Mouse (Mus musculus) forebrain, embryonic 14.5 days (tissue): ENCODE data around the gene Nfia. TPM values are rescaled to one million over a fixed set of nuclear protein-coding genes. Genes with fewer than 3 reads are reported as not detected.

Experiments
- ATAC-seq: fragments of 200-750 bp; cut with Nextera tagmentation; 2 replicates; pipeline ENCODE4 v1.8.0; 2017; ENCODE audit warnings: mild to moderate bottlenecking, moderate library complexity
- DNase-seq: peaks from one replicate; pipeline ENCODE4 v3.0.0-alpha.2; 2015; ENCODE audit warnings: low spot score
- H3K27ac ChIP-seq: fragments of 300-500 bp; sonication (generic); 2 replicates; pipeline ENCODE4 v1.5.1; 2014; ENCODE audit warnings: low read depth, mild to moderate bottlenecking, control low read depth, low read length, moderate library complexity
- H3K27me3 ChIP-seq: fragments of 300-500 bp; sonication (generic); replicated peaks from 2 replicates; pipeline ENCODE4 v1.6.1; 2014; ENCODE audit warnings: low read length, control low read depth, mixed read lengths; ENCODE audit not compliant: control insufficient read depth, insufficient read depth
- H3K36me3 ChIP-seq: fragments of 300-500 bp; sonication (generic); 2 replicates; pipeline ENCODE4 v1.6.1; 2014; ENCODE audit warnings: low read length, control low read depth; ENCODE audit not compliant: control insufficient read depth, insufficient read depth
- H3K4me1 ChIP-seq: fragments of 300-500 bp; sonication (generic); 2 replicates; pipeline ENCODE4 v1.6.1; 2014; ENCODE audit warnings: antibody characterized with exemption, low read length, control low read depth; ENCODE audit not compliant: control insufficient read depth, insufficient read depth
- H3K4me2 ChIP-seq: fragments of 300-500 bp; sonication (generic); 2 replicates; pipeline ENCODE4 v1.6.1; 2014; ENCODE audit warnings: mild to moderate bottlenecking, control low read depth, low read length
- H3K4me3 ChIP-seq: fragments of 300-500 bp; sonication (generic); 2 replicates; pipeline ENCODE4 v1.5.1; 2014; ENCODE audit warnings: low read depth, low read length, control low read depth
- H3K9ac ChIP-seq: fragments of 300-500 bp; sonication (generic); 2 replicates; pipeline ENCODE4 v1.6.1; 2014; ENCODE audit warnings: mild to moderate bottlenecking, low read length, control low read depth, moderate library complexity
- H3K9me3 ChIP-seq: fragments of 300-500 bp; sonication (generic); replicated peaks from 2 replicates; pipeline ENCODE4 v1.6.1; 2016; ENCODE audit warnings: low read length, control low read depth, mixed read lengths; ENCODE audit not compliant: control insufficient read depth
- WGBS: fragments of 180-500 bp; shearing (Covaris S2); extraction: QIAGEN DNeasy Blood & Tissue Kit; methylation state at CpG from one replicate; pipeline ENCODE4 v1.1.7; 2014; 5-methylcytosine and 5-hydroxymethylcytosine counted together
- polyA plus RNA-seq: library from polyadenylated mRNA; unstranded; fragments of >200 nt; fragmentation: Nextera tagmentation; extraction: Ambion mirVana; gene quantifications from 2 replicates; pipeline ENCODE4 v1.2.1, GENCODE M21; 2014

Gene Nfia
- polyA plus RNA-seq, 1 experiment from 2014 or later: 71.5 TPM

GRCm38 (mm10) chr4:98009966-98010365, 237.4 kb downstream of the Nfia start:
- 84% methylated on average over 2 of the region's 2 CpGs for WGBS
- ATAC-seq: no peak
- 0 out of 2 replicates have a peak overlapping the region, but pooled peaks have one; percentile 18 for H3K27ac ChIP-seq
- H3K4me2 ChIP-seq: no peak overlapping the region
- no peaks in the 10 kb centered on the region for H3K9me3 ChIP-seq
- H3K27me3 ChIP-seq: no peaks in the 10 kb centered on the region
- no peak overlapping the region for H3K9ac ChIP-seq
- no peak for DNase-seq
- peaks cover 18% of the 10 kb centered on the region for H3K4me1 ChIP-seq
- H3K36me3 ChIP-seq: peaks cover 10% of the 10 kb centered on the region
- H3K4me3 ChIP-seq: no peak overlapping the region

GRCm38 (mm10) chr4:98019811-98020210, 247.3 kb downstream of the Nfia start:
- 81% methylated on average over 3 of the region's 3 CpGs for WGBS
- no peak for ATAC-seq
- Histone ChIP-seq H3K9me3 (no peaks in the 10 kb centered on the region), H3K4me1 (peaks cover 16% of the 10 kb centered on the region), H3K27ac (no peak overlapping the region), H3K9ac (no peak overlapping the region), H3K27me3 (no peaks in the 10 kb centered on the region), H3K36me3 (peaks cover 30% of the 10 kb centered on the region), H3K4me2 (no peak overlapping the region), H3K4me3 (no peak overlapping the region)
- DNase-seq: no peak

GRCm38 (mm10) chr4:98020836-98021235, 248.3 kb downstream of the Nfia start:
- Histone ChIP-seq H3K27me3 (no peaks in the 10 kb centered on the region), H3K9ac (no peak overlapping the region), H3K4me1 (peaks cover 16% of the 10 kb centered on the region), H3K4me2 (no peak overlapping the region), H3K9me3 (no peaks in the 10 kb centered on the region), H3K4me3 (no peak overlapping the region), H3K36me3 (peaks cover 25% of the 10 kb centered on the region), H3K27ac (no peak overlapping the region)
- ATAC-seq (no peak), DNase-seq (no peak)
- WGBS: 97% methylated on average over 7 of the region's 7 CpGs

GRCm38 (mm10) chr4:98023245-98023792, 250.8 kb downstream of the Nfia start:
- DNase-seq: peak; percentile 90
- H3K4me2 ChIP-seq: no peak overlapping the region
- H3K36me3 ChIP-seq: peaks cover 8% of the 10 kb centered on the region
- no peak overlapping the region for H3K4me3 ChIP-seq
- no peaks in the 10 kb centered on the region for H3K9me3 ChIP-seq
- ATAC-seq: peak; percentile 72
- H3K4me1 ChIP-seq: peaks cover 19% of the 10 kb centered on the region
- no peaks in the 10 kb centered on the region for H3K27me3 ChIP-seq
- H3K27ac ChIP-seq: peak overlapping the region; percentile 79
- WGBS: 18% methylated on average over 6 of the region's 6 CpGs
- no peak overlapping the region for H3K9ac ChIP-seq

- no peak overlapping the region for H3K4me3 ChIP-seq
- H3K9ac ChIP-seq: no peak overlapping the region
- peaks cover 21% of the 10 kb centered on the region for H3K4me1 ChIP-seq
- H3K36me3 ChIP-seq: no peaks in the 10 kb centered on the region; the same call in 1 of the 2 replicates
- 17% methylated on average over 4 of the region's 4 CpGs for WGBS
- ATAC-seq: no peak
- no peaks in the 10 kb centered on the region for H3K27me3 ChIP-seq
- no peaks in the 10 kb centered on the region for H3K9me3 ChIP-seq
- no peak overlapping the region for H3K4me2 ChIP-seq
- no peak overlapping the region for H3K27ac ChIP-seq
- no peak for DNase-seq
Measured at GRCm38 (mm10) chr4:98027412-98027811, 254.9 kb downstream of the Nfia start.

GRCm38 (mm10) chr4:98031871-98032270, 259.3 kb downstream of the Nfia start:
- Histone ChIP-seq H3K4me2 (no peak overlapping the region), H3K36me3 (peaks cover 7% of the 10 kb centered on the region), H3K9me3 (no peaks in the 10 kb centered on the region), H3K4me1 (peaks cover 9% of the 10 kb centered on the region; the same call in 1 of the 2 replicates), H3K27ac (no peak overlapping the region), H3K4me3 (no peak overlapping the region), H3K9ac (no peak overlapping the region), H3K27me3 (no peaks in the 10 kb centered on the region)
- DNase-seq (no peak), ATAC-seq (no peak)
- 68% methylated on average over 3 of the region's 3 CpGs for WGBS

- Histone ChIP-seq H3K27me3 (no peaks in the 10 kb centered on the region), H3K36me3 (peaks cover 7% of the 10 kb centered on the region), H3K9ac (no peak overlapping the region), H3K27ac (no peak overlapping the region), H3K4me2 (no peak overlapping the region), H3K9me3 (no peaks in the 10 kb centered on the region), H3K4me1 (peaks cover 6% of the 10 kb centered on the region; the same call in 1 of the 2 replicates), H3K4me3 (no peak overlapping the region)
- ATAC-seq (peak; percentile 48; the same call in 1 of the 2 replicates), DNase-seq (peak; percentile 45)
- 66% methylated on average over 5 of the region's 5 CpGs for WGBS
Measured at GRCm38 (mm10) chr4:98032332-98032731, 259.8 kb downstream of the Nfia start.

- DNase-seq (no peak), ATAC-seq (no peak)
- no peaks in the 10 kb centered on the region for H3K9me3 ChIP-seq
- peaks cover 10% of the 10 kb centered on the region; the same call in 1 of the 2 replicates for H3K36me3 ChIP-seq
- H3K4me3 ChIP-seq: no peak overlapping the region
- no peak overlapping the region for H3K9ac ChIP-seq
- no peaks in the 10 kb centered on the region for H3K27me3 ChIP-seq
- H3K27ac ChIP-seq: no peak overlapping the region
- no peaks in the 10 kb centered on the region for H3K4me1 ChIP-seq
- H3K4me2 ChIP-seq: no peak overlapping the region
- 84% methylated on average over 5 of the region's 5 CpGs for WGBS
Measured at GRCm38 (mm10) chr4:98039095-98039494, 266.6 kb downstream of the Nfia start.

- no peak overlapping the region for H3K4me2 ChIP-seq
- H3K9me3 ChIP-seq: no peaks in the 10 kb centered on the region
- no peak overlapping the region for H3K9ac ChIP-seq
- ATAC-seq (no peak), DNase-seq (no peak)
- no peak overlapping the region for H3K27ac ChIP-seq
- H3K4me1 ChIP-seq: no peaks in the 10 kb centered on the region
- WGBS: 81% methylated on average over 7 of the region's 7 CpGs
- H3K27me3 ChIP-seq: no peaks in the 10 kb centered on the region
- H3K4me3 ChIP-seq: no peak overlapping the region
- H3K36me3 ChIP-seq: peaks cover 9% of the 10 kb centered on the region; the same call in 1 of the 2 replicates
Measured at GRCm38 (mm10) chr4:98040179-98040578, 267.6 kb downstream of the Nfia start.
